11 mouse cellular contexts compared by ENCODE assay signal in the genomic region with DNA sequence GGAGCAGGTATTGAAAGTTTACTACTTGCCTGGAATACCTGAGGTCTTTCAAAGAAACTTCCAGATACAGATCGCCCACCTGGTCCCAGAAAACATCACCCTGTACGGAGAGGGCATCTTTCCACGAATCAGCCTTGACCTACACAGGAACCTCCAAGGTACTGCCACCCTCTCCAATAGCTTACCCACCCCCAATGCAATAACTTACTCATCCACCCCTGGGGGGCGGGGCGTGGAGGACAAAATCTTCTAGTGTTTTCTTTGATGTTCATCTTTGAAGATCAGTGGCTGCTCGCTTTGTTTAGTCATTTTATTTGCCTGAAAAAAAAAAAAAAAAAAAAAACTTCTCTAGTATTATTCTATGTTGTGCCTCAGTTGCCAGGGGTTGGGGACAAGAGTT.
"Had no signal": no experiment of that assay in that cellular context is flagged by ENCODE, and none has a peak within 500 bp of the region (broad histone marks: within the 10 kb centered on the region; RNA-seq: fewer than 3 reads in every experiment).

No protein-coding gene starts in this region.

- H3K9ac ChIP-seq: limb, embryonic 13.5 days; liver, embryonic 15.5 days; lung, embryonic 14.5 days had no signal

- H3K9me3 ChIP-seq: limb, embryonic 13.5 days; liver, embryonic 15.5 days; midbrain, embryonic 10.5 days had no signal

- DNase-seq: left cerebral cortex, postnatal 4 days; right cerebral cortex, adult 18-20 months; right cerebral cortex, postnatal 25 days; thymus, adult 2 months; thymus, postnatal 25 days had no signal

- ATAC-seq: midbrain, embryonic 16.5 days had no signal

- H3K4me2 ChIP-seq: limb, embryonic 13.5 days; liver, embryonic 15.5 days; lung, embryonic 14.5 days had no signal

- H3K36me3 ChIP-seq: limb, embryonic 13.5 days; liver, embryonic 15.5 days; midbrain, embryonic 10.5 days had no signal

- H3K4me3 ChIP-seq: layer of hippocampus, adult 2 months; limb, embryonic 13.5 days; liver, embryonic 15.5 days; midbrain, embryonic 10.5 days had no signal

- H3K4me1 ChIP-seq: limb, embryonic 13.5 days had no signal

- H3K27ac ChIP-seq: layer of hippocampus, adult 2 months; limb, embryonic 13.5 days; liver, embryonic 15.5 days; midbrain, embryonic 10.5 days had no signal
